Mouse (Mus musculus) stomach, embryonic 14.5 days (tissue): Measurements from ENCODE around the gene Olfr1107. TPM values are rescaled to one million over a fixed set of nuclear protein-coding genes. Genes with fewer than 3 reads are reported as not detected.

Experiments
- ATAC-seq: fragments of 200-750 bp; cut with Nextera tagmentation; 2 replicates; pipeline ENCODE4 v1.8.0; 2017; ENCODE audit warnings: low read depth, moderate TSS enrichment; ENCODE audit not compliant: insufficient number of reproducible peaks, insufficient read depth, low FRiP score
- H3K27ac ChIP-seq: fragments of 300-500 bp; sonication (generic); 2 replicates; pipeline ENCODE4 v1.5.1; 2014; ENCODE audit warnings: mild to moderate bottlenecking, low read length, moderate library complexity, mixed read lengths
- H3K27me3 ChIP-seq: fragments of 300-500 bp; sonication (generic); 2 replicates; pipeline ENCODE4 v1.6.1; 2014; ENCODE audit warnings: low read length, control low read depth, mixed read lengths; ENCODE audit not compliant: control insufficient read depth, insufficient read depth
- H3K36me3 ChIP-seq: fragments of 300-500 bp; sonication (generic); 2 replicates; pipeline ENCODE4 v1.6.1; 2014; ENCODE audit warnings: mild to moderate bottlenecking, control low read depth, low read length, moderate library complexity, mixed read lengths; ENCODE audit not compliant: control insufficient read depth, insufficient read depth
- H3K4me1 ChIP-seq: fragments of 300-500 bp; sonication (generic); 2 replicates; pipeline ENCODE4 v1.6.1; 2014; ENCODE audit warnings: low read length, control low read depth, mixed read lengths; ENCODE audit not compliant: control insufficient read depth, insufficient read depth
- H3K4me2 ChIP-seq: fragments of 300-500 bp; sonication (generic); replicated peaks from 2 replicates; pipeline ENCODE4 v1.6.1; 2014; ENCODE audit warnings: low read depth, low read length, control low read depth
- H3K4me3 ChIP-seq: fragments of 300-500 bp; sonication (generic); 2 replicates; pipeline ENCODE4 v1.5.1; 2014; ENCODE audit warnings: low read depth, low read length, control low read depth
- H3K9ac ChIP-seq: fragments of 300-500 bp; sonication (generic); replicated peaks from 2 replicates; pipeline ENCODE4 v1.6.1; 2014; ENCODE audit warnings: low read depth, mild to moderate bottlenecking, control low read depth, low read length, moderate library complexity, mixed read lengths
- H3K9me3 ChIP-seq: fragments of 300-500 bp; sonication (generic); 2 replicates; pipeline ENCODE4 v1.6.1; 2016; ENCODE audit warnings: low read depth, low read length, control low read depth; ENCODE audit not compliant: control insufficient read depth
- WGBS: fragments of 180-500 bp; shearing (Covaris S2); extraction: QIAGEN DNeasy Blood & Tissue Kit; methylation state at CpG from one replicate; pipeline ENCODE4 v1.1.7; 2014; 5-methylcytosine and 5-hydroxymethylcytosine counted together
- polyA plus RNA-seq: library from polyadenylated mRNA; unstranded; fragments of >200 nt; fragmentation: Nextera tagmentation; extraction: Ambion mirVana; gene quantifications from 2 replicates; pipeline ENCODE4 v1.2.1, GENCODE M21; 2014

The Olfr1107 gene
- polyA plus RNA-seq, result not detected in 2 replicates

DNA sequence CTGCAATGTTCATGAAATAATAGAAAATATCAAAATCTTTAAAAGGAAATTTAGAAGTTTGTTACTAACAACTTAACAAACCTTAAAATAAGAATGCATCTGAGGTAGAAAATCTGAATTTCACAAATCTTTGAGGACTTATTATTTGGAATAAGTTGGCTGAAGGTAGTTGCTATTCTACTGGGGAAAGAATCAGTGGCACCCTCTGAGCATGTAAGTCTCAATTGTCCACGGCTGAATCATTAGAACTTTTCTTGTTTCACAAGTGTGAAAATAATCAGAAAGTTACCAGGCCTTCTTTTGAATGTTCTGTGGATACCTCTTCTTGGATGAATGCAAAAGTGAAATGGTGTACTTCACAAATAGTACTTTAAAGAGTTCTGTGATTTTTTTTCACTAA, at the start of gene Olfr1107:
Olfr1107 (minus strand) TSS at position 101 of the 400 bp plus-strand sequence.
- no peak within 1 kb of the TSS for H3K4me2 ChIP-seq
- no peaks in the 10 kb centered on the region for H3K9me3 ChIP-seq
- no peaks in the 10 kb centered on the region for H3K27me3 ChIP-seq
- H3K9ac ChIP-seq, result no peak within 1 kb of the TSS
- 88% methylated on average over 1 of the region's 1 CpGs for WGBS
- no peak within 1 kb of the TSS for H3K27ac ChIP-seq
- H3K4me3 ChIP-seq, result no peak within 1 kb of the TSS
- H3K4me1 ChIP-seq, result no peaks in the 10 kb centered on the region
- H3K36me3 ChIP-seq, result no peaks in the 10 kb centered on the region
- ATAC-seq, result no peak

GRCm38 (mm10) chr2:87114467-87114866, 38.9 kb upstream of the Olfr1107 start, which contains the start of gene Olfr259:
Gene Olfr259, minus strand, starts transcription at chr2:87114567.
- H3K27me3 ChIP-seq, result no peaks in the 10 kb centered on the region
- no peaks in the 10 kb centered on the region for H3K4me1 ChIP-seq
- no peak for ATAC-seq
- no peaks in the 10 kb centered on the region for H3K36me3 ChIP-seq
- H3K27ac ChIP-seq, result no peak within 1 kb of the TSS
- H3K9me3 ChIP-seq, result no peaks in the 10 kb centered on the region
- H3K4me3 ChIP-seq, result no peak within 1 kb of the TSS
- no peak within 1 kb of the TSS for H3K9ac ChIP-seq
- no peak within 1 kb of the TSS for H3K4me2 ChIP-seq

GRCm38 (mm10) chr2:87095908-87096307, 20.3 kb upstream of the Olfr1107 start, which contains the start of gene Olfr1109:
Gene Olfr1109, minus strand, starts transcription at chr2:87096008.
- ATAC-seq, result no peak
- no peaks in the 10 kb centered on the region for H3K4me1 ChIP-seq
- no peak within 1 kb of the TSS for H3K4me3 ChIP-seq
- no peaks in the 10 kb centered on the region for H3K36me3 ChIP-seq
- no peaks in the 10 kb centered on the region for H3K27me3 ChIP-seq
- H3K9me3 ChIP-seq, result no peaks in the 10 kb centered on the region
- H3K9ac ChIP-seq, result no peak within 1 kb of the TSS
- no peak within 1 kb of the TSS for H3K27ac ChIP-seq
- WGBS, result 80% methylated on average over 1 of the region's 1 CpGs
- no peak within 1 kb of the TSS for H3K4me2 ChIP-seq

DNA sequence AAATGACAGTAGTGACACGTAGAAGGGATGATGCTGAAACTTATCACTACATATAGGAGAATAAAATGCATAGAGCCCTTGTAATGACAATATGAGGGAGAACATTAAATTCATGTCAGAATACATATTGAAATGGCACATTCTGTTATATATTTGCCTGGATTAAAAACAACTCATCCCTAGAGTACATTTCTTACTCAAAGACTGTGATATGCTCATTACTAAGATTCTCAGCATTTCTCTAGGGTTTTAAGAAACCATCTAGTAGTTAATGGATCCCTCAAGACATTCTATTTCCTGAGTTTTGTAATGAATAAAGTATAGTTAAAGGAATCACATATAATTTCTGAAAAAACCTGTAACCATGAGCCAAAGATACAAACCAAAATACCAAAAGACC, 23.4 kb downstream of the Olfr1107 start, which contains the start of gene Olfr1106:
Olfr1106 (minus strand) TSS at position 101 of the 400 bp plus-strand sequence.
- Histone ChIP-seq H3K4me1 (no peaks in the 10 kb centered on the region), H3K27me3 (no peaks in the 10 kb centered on the region), H3K9me3 (no peaks in the 10 kb centered on the region), H3K4me2 (no peak within 1 kb of the TSS), H3K4me3 (no peak within 1 kb of the TSS), H3K9ac (no peak within 1 kb of the TSS), H3K27ac (no peak within 1 kb of the TSS), H3K36me3 (no peaks in the 10 kb centered on the region)
- no peak for ATAC-seq
- WGBS, result 78% methylated on average over 1 of the region's 1 CpGs

DNA sequence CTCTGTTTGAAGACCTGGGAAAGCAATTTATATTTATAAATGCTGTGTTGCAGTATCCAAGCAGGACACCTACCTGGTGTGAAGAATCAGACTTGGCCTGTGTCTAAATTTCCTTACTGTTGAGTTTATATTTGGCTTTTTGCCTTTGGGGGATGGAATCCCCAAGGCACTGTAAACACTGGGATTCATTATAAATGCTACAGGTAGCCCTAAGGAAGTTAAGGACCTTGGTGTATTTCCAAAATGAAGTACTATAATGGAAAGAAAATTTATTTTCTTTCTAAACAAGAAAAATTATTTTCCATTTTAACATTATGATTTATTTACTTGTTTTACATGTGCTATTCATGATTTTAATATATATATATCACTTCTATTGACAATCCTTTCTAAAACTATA, 39.2 kb downstream of the Olfr1107 start, which contains the start of gene Olfr1105:
Olfr1105 (minus strand) TSS at position 101 of the 400 bp plus-strand sequence.
- Histone ChIP-seq H3K4me1 (no peaks in the 10 kb centered on the region), H3K4me3 (no peak within 1 kb of the TSS), H3K4me2 (no peak within 1 kb of the TSS), H3K27me3 (no peaks in the 10 kb centered on the region), H3K9ac (no peak within 1 kb of the TSS), H3K36me3 (no peaks in the 10 kb centered on the region), H3K9me3 (no peaks in the 10 kb centered on the region), H3K27ac (no peak within 1 kb of the TSS)
- ATAC-seq, result no peak

DNA sequence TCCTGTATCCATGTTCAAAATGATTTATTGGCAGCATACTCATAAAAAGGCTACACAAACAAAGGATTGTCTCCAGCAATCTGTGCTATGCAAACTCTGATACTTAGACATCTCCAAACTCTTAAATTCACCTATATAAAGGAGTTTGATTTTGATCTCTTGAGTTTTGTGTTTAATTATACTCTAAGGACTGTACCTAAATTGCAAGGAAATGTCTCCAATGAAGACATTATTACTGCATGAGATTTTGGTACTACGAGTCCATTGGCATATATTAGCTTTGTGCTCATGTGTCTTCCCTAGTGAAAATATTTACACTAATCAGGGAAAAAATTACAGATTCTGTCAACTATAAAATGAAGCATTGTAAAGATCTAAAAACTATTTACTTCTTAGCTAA, 48.6 kb downstream of the Olfr1107 start, which contains the start of gene Olfr1104:
Olfr1104 (minus strand) TSS at position 101 of the 400 bp plus-strand sequence.
- Histone ChIP-seq H3K9me3 (no peaks in the 10 kb centered on the region), H3K36me3 (no peaks in the 10 kb centered on the region), H3K9ac (no peak within 1 kb of the TSS), H3K27me3 (no peaks in the 10 kb centered on the region), H3K4me2 (no peak within 1 kb of the TSS), H3K27ac (no peak within 1 kb of the TSS), H3K4me3 (no peak within 1 kb of the TSS), H3K4me1 (no peaks in the 10 kb centered on the region)
- ATAC-seq, result no peak
- WGBS, result 73% methylated on average over 1 of the region's 1 CpGs

Other genes starting within 250 kb of the Olfr1107 start
- gene Olfr1095, start 224.1 kb downstream of the Olfr1107 start, polyA plus RNA-seq, result not detected in 2 replicates
- not detected in 2 replicates for gene Gm13723, start 201.0 kb downstream of the Olfr1107 start, polyA plus RNA-seq
- gene Olfr1097, start 183.6 kb downstream of the Olfr1107 start, polyA plus RNA-seq, result not detected in 2 replicates
- gene Olfr1098, start 151.3 kb downstream of the Olfr1107 start, polyA plus RNA-seq, result not detected in 2 replicates
- gene Olfr1099, start 115.1 kb downstream of the Olfr1107 start, polyA plus RNA-seq, result not detected in 2 replicates
- not detected in 2 replicates for gene Olfr1100, start 95.9 kb downstream of the Olfr1107 start, polyA plus RNA-seq
- gene Olfr1101, start 84.6 kb downstream of the Olfr1107 start, polyA plus RNA-seq, result not detected in 2 replicates
- not detected in 2 replicates for gene Olfr1102, start 77.4 kb downstream of the Olfr1107 start, polyA plus RNA-seq
- not detected in 2 replicates for gene Olfr1104, start 48.7 kb downstream of the Olfr1107 start, polyA plus RNA-seq
- not detected in 2 replicates for gene Olfr1105, start 39.3 kb downstream of the Olfr1107 start, polyA plus RNA-seq
- gene Olfr1106, start 23.5 kb downstream of the Olfr1107 start, polyA plus RNA-seq, result not detected in 2 replicates
- gene Olfr1109, start 20.2 kb upstream of the Olfr1107 start, polyA plus RNA-seq, result not detected in 2 replicates
- gene Olfr259, start 38.8 kb upstream of the Olfr1107 start, polyA plus RNA-seq, result not detected in 2 replicates
- gene Olfr1110, start 64.5 kb upstream of the Olfr1107 start, polyA plus RNA-seq, result not detected in 2 replicates
- not detected in 2 replicates for gene Olfr1111, start 76.8 kb upstream of the Olfr1107 start, polyA plus RNA-seq
- gene Olfr1112, start 112.0 kb upstream of the Olfr1107 start, polyA plus RNA-seq, result not detected in 2 replicates
- gene Olfr1113, start 133.2 kb upstream of the Olfr1107 start, polyA plus RNA-seq, result not detected in 2 replicates
- not detected in 2 replicates for gene Olfr1115, start 172.2 kb upstream of the Olfr1107 start, polyA plus RNA-seq
- gene Olfr1116, start 191.7 kb upstream of the Olfr1107 start, polyA plus RNA-seq, result not detected in 2 replicates
- gene Olfr1118, start 231.8 kb upstream of the Olfr1107 start, polyA plus RNA-seq, result not detected in 2 replicates